Mouse (Mus musculus): ENCODE measurements around the gene Inca1.
A peak's percentile ranks its signal among the peaks of the same experiment; 100 is the strongest.

Inca1 gene

GRCm38 (mm10) chr11:70669582-70670345 lies 30.2 kb downstream of the Inca1 start:
- peak; percentile 84 to 85 for DNase-seq (ENCODE audit: low spot score in 2 of 2)

- DNase-seq (ENCODE audit: low spot score in 2 of 2) = peak; percentile 99 to 100
These were observed 31.0 kb downstream of the Inca1 start, which contains the start of gene Spag7 for GRCm38 (mm10) chr11:70668771-70669505. Gene Spag7 (minus strand): TSS chr11:70669416.

- DNase-seq (ENCODE audit: low spot score in 2 of 2) = peak in 1 of 2 experiments; percentile 89
These were observed 31.6 kb downstream of the Inca1 start for GRCm38 (mm10) chr11:70668335-70668770.

- DNase-seq (ENCODE audit: low spot score in 2 of 2) = no peak
These were observed 32.4 kb downstream of the Inca1 start for GRCm38 (mm10) chr11:70667271-70668150.

- no peak for DNase-seq (ENCODE audit: low spot score in 2 of 2)
These were observed 33.3 kb downstream of the Inca1 start for GRCm38 (mm10) chr11:70666687-70667086.

- DNase-seq (ENCODE audit: low spot score in 2 of 2) = no peak
These were observed 35.2 kb downstream of the Inca1 start for GRCm38 (mm10) chr11:70664741-70665140.

GRCm38 (mm10) chr11:70663957-70664356 lies 36.0 kb downstream of the Inca1 start:
- no peak for DNase-seq (ENCODE audit: low spot score in 2 of 2)

GRCm38 (mm10) chr11:70663101-70663500 lies 36.9 kb downstream of the Inca1 start:
- DNase-seq (ENCODE audit: low spot score in 2 of 2) = no peak

- DNase-seq (ENCODE audit: low spot score in 2 of 2) = no peak
These were observed 39.4 kb downstream of the Inca1 start for GRCm38 (mm10) chr11:70660571-70660970.

- no peak for DNase-seq (ENCODE audit: low spot score in 2 of 2)
These were observed 41.0 kb downstream of the Inca1 start for GRCm38 (mm10) chr11:70658942-70659341.

GRCm38 (mm10) chr11:70658521-70658920 lies 41.4 kb downstream of the Inca1 start:
- DNase-seq (ENCODE audit: low spot score in 2 of 2) = no peak

GRCm38 (mm10) chr11:70657991-70658390 lies 42.0 kb downstream of the Inca1 start:
- no peak for DNase-seq (ENCODE audit: low spot score in 2 of 2)

- DNase-seq (ENCODE audit: low spot score in 2 of 2) = peak in 1 of 2 experiments; percentile 17
These were observed 42.4 kb downstream of the Inca1 start for GRCm38 (mm10) chr11:70657573-70657972.

- DNase-seq (ENCODE audit: low spot score in 2 of 2) = peak in 1 of 2 experiments; percentile 28
These were observed 43.0 kb downstream of the Inca1 start, which contains the start of gene Eno3 for GRCm38 (mm10) chr11:70656964-70657363. Gene Eno3 (plus strand): TSS chr11:70657202.

- DNase-seq (ENCODE audit: low spot score in 2 of 2) = peak in 1 of 2 experiments; percentile 57
These were observed 43.5 kb downstream of the Inca1 start for GRCm38 (mm10) chr11:70656456-70656927.

- DNase-seq (ENCODE audit: low spot score in 2 of 2) = peak in 1 of 2 experiments; percentile 51
These were observed 44.1 kb downstream of the Inca1 start for GRCm38 (mm10) chr11:70655571-70656455.

- DNase-seq (ENCODE audit: low spot score in 2 of 2) = peak; percentile 84 to 87
These were observed 44.9 kb downstream of the Inca1 start for GRCm38 (mm10) chr11:70654923-70655570.

GRCm38 (mm10) chr11:70654198-70654922 lies 45.6 kb downstream of the Inca1 start, which contains the start of gene Pfn1:
Gene Pfn1 (minus strand): TSS chr11:70654644.
- peak; percentile 82 to 83 for DNase-seq (ENCODE audit: low spot score in 2 of 2)
